Mouse (Mus musculus): ENCODE measurements around the gene Ncbp3. TPM values are rescaled to one million over a fixed set of nuclear protein-coding genes. Genes with fewer than 3 reads are reported as not detected.
"Not testable (repeated sequence)": the region's sequence is repeated elsewhere in the genome, so short reads cannot be mapped to it uniquely, and the experiment has no call there.

Ncbp3 gene
- polyA plus RNA-seq, 1 experiment from 2014 or later: 12.9 TPM

- WGBS: 77% methylated on average over 11 of the region's 11 CpGs
- H3K4me1 ChIP-seq: no peaks in the 10 kb centered on the region
- H3K4me2 ChIP-seq: no peak overlapping the region
Observed at GRCm38 (mm10) chr11:73094231-73094995, 46.8 kb downstream of the Ncbp3 start.

GRCm38 (mm10) chr11:73098860-73099259 is 51.3 kb downstream of the Ncbp3 start:
- H3K4me2 ChIP-seq: no peak overlapping the region
- H3K36me3 ChIP-seq: no peaks in the 10 kb centered on the region
- no peaks in the 10 kb centered on the region for H3K27me3 ChIP-seq
- no peak overlapping the region for H3K9ac ChIP-seq
- 64% methylated on average over 5 of the region's 5 CpGs for WGBS
- no peaks in the 10 kb centered on the region for H3K4me1 ChIP-seq
- ATAC-seq (replicated peaks; ENCODE audit: low FRiP score): no peak
- no peak overlapping the region for H3K27ac ChIP-seq
- H3K4me3 ChIP-seq (replicated peaks): no peak overlapping the region
- H3K9me3 ChIP-seq (replicated peaks): no peaks in the 10 kb centered on the region

More at GRCm38 (mm10) chr11:73094231-73094995, 46.8 kb downstream of the Ncbp3 start:
- H3K27me3 ChIP-seq: no peaks in the 10 kb centered on the region
- H3K4me3 ChIP-seq (replicated peaks): no peak overlapping the region
- H3K27ac ChIP-seq: no peak overlapping the region
- no peak overlapping the region for H3K9ac ChIP-seq
- H3K36me3 ChIP-seq: no peaks in the 10 kb centered on the region
- ATAC-seq (replicated peaks; ENCODE audit: low FRiP score): no peak
- H3K9me3 ChIP-seq (replicated peaks): no peaks in the 10 kb centered on the region

GRCm38 (mm10) chr11:73099976-73100750 is 52.6 kb downstream of the Ncbp3 start:
- Histone ChIP-seq H3K9me3 (replicated peaks) (no peaks in the 10 kb centered on the region), H3K4me2 (no peak overlapping the region), H3K9ac (no peak overlapping the region), H3K4me1 (no peaks in the 10 kb centered on the region), H3K36me3 (no peaks in the 10 kb centered on the region), H3K27ac (no peak overlapping the region), H3K27me3 (no peaks in the 10 kb centered on the region), H3K4me3 (replicated peaks) (no peak overlapping the region)
- WGBS: 77% methylated on average over 14 of the region's 14 CpGs
- no peak for ATAC-seq (replicated peaks; ENCODE audit: low FRiP score)

- H3K36me3 ChIP-seq: no peaks in the 10 kb centered on the region
Observed at GRCm38 (mm10) chr11:73101308-73101707, 53.7 kb downstream of the Ncbp3 start.

GRCm38 (mm10) chr11:73105246-73105645 is 57.7 kb downstream of the Ncbp3 start:
- H3K9me3 ChIP-seq (replicated peaks): no peaks in the 10 kb centered on the region
- ATAC-seq (replicated peaks; ENCODE audit: low FRiP score): no peak
- H3K4me1 ChIP-seq: no peaks in the 10 kb centered on the region
- 79% methylated on average over 3 of the region's 3 CpGs for WGBS
- no peak overlapping the region for H3K9ac ChIP-seq
- no peaks in the 10 kb centered on the region for H3K36me3 ChIP-seq
- H3K27ac ChIP-seq: no peak overlapping the region
- H3K4me3 ChIP-seq (replicated peaks): no peak overlapping the region
- no peaks in the 10 kb centered on the region for H3K27me3 ChIP-seq
- no peak overlapping the region for H3K4me2 ChIP-seq

More at GRCm38 (mm10) chr11:73101308-73101707, 53.7 kb downstream of the Ncbp3 start:
- H3K4me1 ChIP-seq: no peaks in the 10 kb centered on the region
- H3K9me3 ChIP-seq (replicated peaks): no peaks in the 10 kb centered on the region
- no peak overlapping the region for H3K4me3 ChIP-seq (replicated peaks)
- no peak for ATAC-seq (replicated peaks; ENCODE audit: low FRiP score)
- WGBS: 81% methylated on average over 4 of the region's 4 CpGs
- H3K27me3 ChIP-seq: no peaks in the 10 kb centered on the region
- no peak overlapping the region for H3K4me2 ChIP-seq
- no peak overlapping the region for H3K27ac ChIP-seq
- H3K9ac ChIP-seq: no peak overlapping the region

GRCm38 (mm10) chr11:73107358-73107757 is 59.8 kb downstream of the Ncbp3 start:
- not testable (repeated sequence) for ATAC-seq (replicated peaks; ENCODE audit: low FRiP score)

GRCm38 (mm10) chr11:73108195-73108897 is 60.8 kb downstream of the Ncbp3 start:
- Histone ChIP-seq H3K9me3 (replicated peaks) (no peaks in the 10 kb centered on the region), H3K4me3 (replicated peaks) (no peak overlapping the region), H3K27ac (no peak overlapping the region), H3K27me3 (no peaks in the 10 kb centered on the region), H3K36me3 (no peaks in the 10 kb centered on the region), H3K9ac (no peak overlapping the region), H3K4me2 (no peak overlapping the region), H3K4me1 (no peaks in the 10 kb centered on the region)
- ATAC-seq (replicated peaks; ENCODE audit: low FRiP score): no peak
- WGBS: 81% methylated on average over 5 of the region's 5 CpGs

More at GRCm38 (mm10) chr11:73107358-73107757, 59.8 kb downstream of the Ncbp3 start:
- H3K27ac ChIP-seq; H3K4me1 ChIP-seq; H3K4me3 ChIP-seq (replicated peaks); H3K9ac ChIP-seq; H3K9me3 ChIP-seq (replicated peaks); H3K4me2 ChIP-seq; H3K27me3 ChIP-seq; H3K36me3 ChIP-seq: not testable (repeated sequence)
- 42% methylated on average over 3 of the region's 3 CpGs for WGBS

GRCm38 (mm10) chr11:73108898-73109625 is 61.5 kb downstream of the Ncbp3 start:
- H3K4me3 ChIP-seq (replicated peaks): no peak overlapping the region
- H3K9me3 ChIP-seq (replicated peaks): no peaks in the 10 kb centered on the region
- H3K27me3 ChIP-seq: no peaks in the 10 kb centered on the region
- no peak overlapping the region for H3K4me2 ChIP-seq
- no peak for ATAC-seq (replicated peaks; ENCODE audit: low FRiP score)
- no peaks in the 10 kb centered on the region for H3K4me1 ChIP-seq
- 74% methylated on average over 14 of the region's 14 CpGs for WGBS
- H3K36me3 ChIP-seq: no peaks in the 10 kb centered on the region
- H3K9ac ChIP-seq: no peak overlapping the region
- no peak overlapping the region for H3K27ac ChIP-seq

- no peak overlapping the region for H3K27ac ChIP-seq
Observed at GRCm38 (mm10) chr11:73109941-73110340, 62.4 kb downstream of the Ncbp3 start.

GRCm38 (mm10) chr11:73111414-73111813 is 63.8 kb downstream of the Ncbp3 start:
- Histone ChIP-seq H3K9ac (no peak overlapping the region), H3K4me2 (no peak overlapping the region), H3K27ac (no peak overlapping the region), H3K9me3 (replicated peaks) (no peaks in the 10 kb centered on the region), H3K36me3 (no peaks in the 10 kb centered on the region), H3K4me3 (replicated peaks) (no peak overlapping the region), H3K27me3 (no peaks in the 10 kb centered on the region), H3K4me1 (no peaks in the 10 kb centered on the region)
- WGBS: 80% methylated on average over 6 of the region's 6 CpGs
- ATAC-seq (replicated peaks; ENCODE audit: low FRiP score): no peak

More at GRCm38 (mm10) chr11:73109941-73110340, 62.4 kb downstream of the Ncbp3 start:
- Histone ChIP-seq H3K9me3 (replicated peaks) (no peaks in the 10 kb centered on the region), H3K4me3 (replicated peaks) (no peak overlapping the region), H3K4me1 (no peaks in the 10 kb centered on the region), H3K9ac (no peak overlapping the region), H3K36me3 (no peaks in the 10 kb centered on the region), H3K4me2 (no peak overlapping the region), H3K27me3 (no peaks in the 10 kb centered on the region)
- no peak for ATAC-seq (replicated peaks; ENCODE audit: low FRiP score)
- 92% methylated on average over 3 of the region's 3 CpGs for WGBS

GRCm38 (mm10) chr11:73126495-73126894 is 78.9 kb downstream of the Ncbp3 start:
- Histone ChIP-seq H3K36me3 (peaks cover 22% of the 10 kb centered on the region), H3K27me3 (no peaks in the 10 kb centered on the region), H3K9ac (no peak overlapping the region), H3K9me3 (replicated peaks) (no peaks in the 10 kb centered on the region), H3K4me2 (no peak overlapping the region), H3K4me3 (replicated peaks) (no peak overlapping the region), H3K4me1 (no peaks in the 10 kb centered on the region), H3K27ac (no peak overlapping the region)
- ATAC-seq (replicated peaks; ENCODE audit: low FRiP score): no peak
- 97% methylated on average over 6 of the region's 6 CpGs for WGBS
